Mouse (Mus musculus) B cell, adult 62 days (primary cell): Measurements from ENCODE around the gene Alg12. TPM values are rescaled to one million over a fixed set of nuclear protein-coding genes. Genes with fewer than 3 reads are reported as not detected.

Experiments
- total RNA-seq: library from RNA; stranded (reverse); gene quantifications from 4 replicates; pipeline ENCODE4 v1.2.4, GENCODE M21; 2023

The Alg12 gene
- 17.9 to 20.3 TPM (median 19.7 TPM) in 4 replicates for total RNA-seq

DNA sequence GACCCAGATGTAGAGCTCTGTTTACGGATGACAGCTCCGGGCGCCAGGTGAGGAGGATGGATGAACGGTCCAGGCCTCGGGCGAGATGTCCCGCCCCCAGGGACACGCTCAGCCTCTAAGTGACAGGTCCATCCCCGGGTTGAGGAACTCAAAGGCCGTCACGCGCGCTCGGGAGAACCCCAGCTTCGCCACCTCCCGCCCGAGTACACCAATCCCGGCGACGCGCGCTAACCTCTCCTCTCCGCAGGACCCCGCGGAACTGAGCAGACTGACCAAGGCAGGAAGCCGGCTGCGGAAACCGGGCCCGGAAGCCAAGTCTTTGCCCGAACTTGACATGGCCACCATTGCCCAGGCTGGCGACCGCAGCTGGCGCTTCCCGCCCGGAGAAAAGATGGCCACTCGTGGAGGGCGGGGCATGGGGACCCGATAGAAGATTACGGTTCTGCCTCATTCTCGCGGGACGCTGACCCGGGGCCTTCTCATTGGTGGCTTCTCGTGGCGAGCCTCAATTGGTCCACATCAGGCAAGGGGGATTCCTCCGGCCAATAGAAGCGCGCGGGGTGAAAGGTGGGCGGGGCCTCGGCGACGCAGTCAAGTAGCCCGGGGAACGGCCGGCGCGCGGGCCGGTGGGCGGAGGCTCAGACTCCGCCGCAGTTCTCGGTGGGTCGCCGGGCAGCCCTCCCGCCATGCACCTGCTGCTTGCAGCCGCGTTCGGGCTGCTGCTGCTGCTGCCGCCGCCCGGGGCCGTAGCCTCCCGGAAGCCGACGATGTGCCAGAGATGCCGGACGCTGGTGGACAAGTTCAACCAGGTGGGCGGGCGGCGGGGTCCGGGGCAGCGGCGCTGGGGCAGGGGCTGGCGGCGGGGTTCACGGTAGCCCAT, at the start of gene Alg12, which contains the start of gene Creld2:
TSS of gene Alg12 (minus strand) at position 293 of the 880 bp plus-strand sequence.
TSS of gene Creld2 (plus strand) at position 621 of the 880 bp plus-strand sequence.

DNA sequence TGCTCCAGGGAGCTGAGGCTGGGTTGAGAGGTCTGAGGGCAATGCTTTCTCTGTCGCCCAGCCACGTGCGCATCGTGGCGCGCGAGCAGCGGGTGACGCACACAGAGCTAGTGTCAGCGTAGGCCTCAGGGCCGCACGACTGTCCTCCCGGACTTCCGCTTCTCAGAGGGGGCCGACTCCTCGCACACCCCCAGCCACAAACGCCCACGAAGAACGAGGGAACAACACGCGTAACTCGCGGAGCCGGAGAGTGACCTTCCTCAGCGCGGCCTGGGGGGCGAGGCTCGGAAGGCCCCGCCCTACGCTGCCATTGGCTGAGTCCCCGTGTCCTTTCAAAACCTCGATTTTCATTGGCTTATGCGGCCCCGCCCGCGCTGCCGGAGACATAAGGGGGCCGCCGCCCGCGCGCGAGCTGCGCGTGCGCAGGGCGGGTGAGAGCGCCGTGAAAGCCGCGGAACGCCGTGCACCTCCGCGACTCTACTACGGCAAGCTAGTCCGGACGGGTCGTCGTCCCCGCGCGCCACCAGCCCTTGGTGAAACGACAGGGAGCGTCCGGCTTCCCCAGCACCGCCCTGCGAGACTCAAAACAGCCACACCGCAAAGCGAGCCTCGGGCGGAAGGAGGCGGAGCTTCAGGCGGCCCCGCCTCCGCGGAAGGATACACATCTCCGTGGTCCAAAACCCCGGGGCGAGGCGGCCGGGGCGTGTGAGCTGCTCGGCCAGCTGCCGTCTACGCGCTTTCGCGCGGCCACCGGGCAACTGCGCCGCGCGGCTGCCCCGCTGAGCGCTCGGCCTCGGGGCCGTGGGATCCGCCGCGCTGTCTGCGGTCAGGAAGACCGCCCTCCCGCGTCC, 42.9 kb upstream of the Alg12 start, which contains the start of gene Pim3:
TSS of gene Pim3 (plus strand) at position 415 of the 851 bp plus-strand sequence.

Other genes with a start within 250 kb of the Alg12 start
- not detected in 4 replicates for gene Zdhhc25, start 219.0 kb downstream of the Alg12 start, total RNA-seq
- gene Brd1, start 85.1 kb downstream of the Alg12 start, total RNA-seq = 110 to 125 TPM (median 113 TPM) in 4 replicates
- gene Zbed4, start 67.7 kb downstream of the Alg12 start, total RNA-seq = 30.8 to 33.4 TPM (median 32.7 TPM) in 4 replicates
- gene Creld2, start 328 bp upstream of the Alg12 start, total RNA-seq = 29.7 to 34.6 TPM (median 32.8 TPM) in 4 replicates
- 132 to 156 TPM (median 147 TPM) in 4 replicates for gene Pim3, start 42.9 kb upstream of the Alg12 start, total RNA-seq
- not detected in 4 replicates for gene Ttll8, start 135.1 kb upstream of the Alg12 start, total RNA-seq
- not detected in 4 replicates for gene Mlc1, start 159.7 kb upstream of the Alg12 start, total RNA-seq
- gene Mov10l1, start 163.6 kb upstream of the Alg12 start, total RNA-seq = not detected in 4 replicates
- gene Panx2, start 240.4 kb upstream of the Alg12 start, total RNA-seq = not detected in 4 replicates